Mouse (Mus musculus) stomach, postnatal 0 days (tissue): Measurements from ENCODE around the gene Ankrd6. TPM values are rescaled to one million over a fixed set of nuclear protein-coding genes. Genes with fewer than 3 reads are reported as not detected.

Experiments
- ATAC-seq: fragments of 200-750 bp; cut with Nextera tagmentation; 2 replicates; pipeline ENCODE4 v1.8.0; 2017; ENCODE audit not compliant: low FRiP score, low TSS enrichment
- DNase-seq: peaks from one replicate; pipeline ENCODE4 v3.0.0-alpha.2; 2016; ENCODE audit warnings: low spot score
- H3K27ac ChIP-seq: fragments of 300-500 bp; sonication (generic); replicated peaks from 2 replicates; pipeline ENCODE4 v1.5.1; 2014; ENCODE audit warnings: mild to moderate bottlenecking, control low read depth
- H3K27me3 ChIP-seq: fragments of 300-500 bp; sonication (generic); 2 replicates; pipeline ENCODE4 v1.6.1; 2014; ENCODE audit warnings: low read length; ENCODE audit not compliant: control insufficient read depth, insufficient read depth
- H3K36me3 ChIP-seq: fragments of 300-500 bp; sonication (generic); 2 replicates; pipeline ENCODE4 v1.6.1; 2014; ENCODE audit warnings: low read length, mixed read lengths; ENCODE audit not compliant: control insufficient read depth, insufficient read depth
- H3K4me1 ChIP-seq: fragments of 300-500 bp; sonication (generic); replicated peaks from 2 replicates; pipeline ENCODE4 v1.6.1; 2014; ENCODE audit warnings: antibody characterized with exemption; ENCODE audit not compliant: control insufficient read depth, insufficient read depth
- H3K4me2 ChIP-seq: fragments of 300-500 bp; sonication (generic); replicated peaks from 2 replicates; pipeline ENCODE4 v1.6.1; 2014; ENCODE audit warnings: low read depth, mild to moderate bottlenecking, control low read depth, moderate library complexity
- H3K4me3 ChIP-seq: fragments of 300-500 bp; sonication (generic); 2 replicates; pipeline ENCODE4 v1.5.1; 2014; ENCODE audit warnings: low read depth, low read length, control low read depth
- H3K9ac ChIP-seq: fragments of 300-500 bp; sonication (generic); 2 replicates; pipeline ENCODE4 v1.6.1; 2014; ENCODE audit warnings: mild to moderate bottlenecking, low read length, control low read depth, mixed read lengths
- H3K9me3 ChIP-seq: fragments of 300-500 bp; sonication (generic); 2 replicates; pipeline ENCODE4 v1.6.1; 2016; ENCODE audit warnings: low read length; ENCODE audit not compliant: control insufficient read depth
- CTCF ChIP-seq: IDR thresholded peaks from 2 replicates; pipeline ENCODE4 v1.5.1; 2016; ENCODE audit warnings: antibody characterized with exemption, low read depth, mild to moderate bottlenecking, moderate library complexity
- EP300 ChIP-seq: optimal IDR thresholded peaks from 2 replicates; pipeline ENCODE3; 2016; ENCODE audit warnings: antibody characterized with exemption
- WGBS: fragments of 180-500 bp; shearing (Covaris S2); extraction: QIAGEN DNeasy Blood & Tissue Kit; methylation state at CpG from one replicate; pipeline ENCODE4 v1.1.7; 2014; 5-methylcytosine and 5-hydroxymethylcytosine counted together
- polyA plus RNA-seq: library from polyadenylated mRNA; unstranded; fragments of >200 nt; fragmentation: Nextera tagmentation; extraction: Ambion mirVana; gene quantifications from 2 replicates; pipeline ENCODE4 v1.2.1, GENCODE M21; 2015

Gene Ankrd6
- polyA plus RNA-seq, 1 experiment from 2014 or later, result 2.2 TPM

GRCm38 (mm10) chr4:32864131-32864866, 86.3 kb downstream of the Ankrd6 start:
- Histone ChIP-seq H3K27me3 (no peaks in the 10 kb centered on the region), H3K36me3 (no peaks in the 10 kb centered on the region), H3K9me3 (no peaks in the 10 kb centered on the region), H3K27ac (no peak overlapping the region), H3K4me1 (no peaks in the 10 kb centered on the region), H3K9ac (no peak overlapping the region), H3K4me2 (no peak overlapping the region), H3K4me3 (no peak overlapping the region)
- WGBS, result 54% methylated on average over 31 of the region's 31 CpGs
- TF ChIP-seq CTCF (no peak), EP300 (no peak)
- ATAC-seq (no peak), DNase-seq (no peak)

GRCm38 (mm10) chr4:32863447-32864130, 87.1 kb downstream of the Ankrd6 start:
- TF ChIP-seq EP300 (no peak), CTCF (no peak)
- WGBS, result 37% methylated on average over 12 of the region's 12 CpGs
- Histone ChIP-seq H3K9ac (no peak overlapping the region), H3K9me3 (no peaks in the 10 kb centered on the region), H3K36me3 (no peaks in the 10 kb centered on the region), H3K4me2 (no peak overlapping the region), H3K27ac (no peak overlapping the region), H3K27me3 (no peaks in the 10 kb centered on the region), H3K4me1 (no peaks in the 10 kb centered on the region), H3K4me3 (no peak overlapping the region)
- no peak for ATAC-seq
- DNase-seq, result no peak

- Histone ChIP-seq H3K9me3 (no peaks in the 10 kb centered on the region), H3K4me1 (no peaks in the 10 kb centered on the region), H3K4me2 (no peak overlapping the region), H3K4me3 (no peak overlapping the region), H3K9ac (no peak overlapping the region), H3K27me3 (no peaks in the 10 kb centered on the region), H3K27ac (no peak overlapping the region), H3K36me3 (no peaks in the 10 kb centered on the region)
- ATAC-seq (no peak), DNase-seq (no peak)
- TF ChIP-seq CTCF, result no peak
- TF ChIP-seq EP300, result no peak
- 61% methylated on average over 15 of the region's 15 CpGs for WGBS
These were observed 87.7 kb downstream of the Ankrd6 start for GRCm38 (mm10) chr4:32862751-32863446.

GRCm38 (mm10) chr4:32862011-32862750, 88.5 kb downstream of the Ankrd6 start:
- 71% methylated on average over 15 of the region's 15 CpGs for WGBS
- Histone ChIP-seq H3K4me1 (no peaks in the 10 kb centered on the region), H3K4me2 (no peak overlapping the region), H3K9me3 (no peaks in the 10 kb centered on the region), H3K9ac (no peak overlapping the region), H3K36me3 (no peaks in the 10 kb centered on the region), H3K4me3 (no peak overlapping the region), H3K27ac (no peak overlapping the region), H3K27me3 (no peaks in the 10 kb centered on the region)
- ATAC-seq, result no peak
- no peak for DNase-seq
- no peak for TF ChIP-seq CTCF
- no peak for TF ChIP-seq EP300

DNA sequence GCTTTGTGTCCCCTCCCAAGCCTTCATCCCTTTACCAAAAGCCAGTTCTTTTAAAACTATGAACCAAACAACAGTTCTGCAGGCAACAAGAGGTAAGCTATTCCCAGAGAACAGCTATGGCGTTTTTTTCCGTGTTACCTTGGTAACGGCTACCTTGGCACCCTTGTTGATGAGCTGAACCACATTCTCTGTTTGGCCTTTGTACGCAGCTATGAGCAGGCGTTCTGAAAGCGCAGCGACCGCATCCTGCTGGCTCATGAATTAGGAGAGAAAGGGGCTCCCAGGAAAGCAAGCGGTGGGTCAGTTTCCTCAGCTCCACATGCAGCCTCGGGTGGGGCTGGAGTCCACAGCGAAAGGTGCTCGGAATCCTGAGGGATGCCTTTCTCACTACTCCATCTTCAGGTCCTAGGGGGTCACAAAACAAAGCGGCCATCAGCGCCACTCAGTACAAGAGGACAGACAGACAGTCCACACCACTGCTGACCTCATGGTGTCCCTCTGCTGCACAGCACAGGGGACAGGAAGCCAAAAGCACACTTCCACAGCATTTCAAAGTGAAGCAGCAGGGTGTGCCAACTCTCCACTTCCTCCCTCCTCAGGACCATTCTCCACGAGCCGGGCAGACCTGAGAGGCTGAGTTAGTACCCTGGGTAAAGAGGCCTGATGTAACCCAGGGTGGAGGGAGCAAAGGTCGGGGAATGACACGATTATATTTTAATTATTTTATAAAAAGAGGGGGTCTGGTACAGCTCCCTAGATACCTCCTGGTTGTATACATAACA, 90.3 kb downstream of the Ankrd6 start:
- H3K9me3 ChIP-seq, result no peaks in the 10 kb centered on the region
- H3K4me2 ChIP-seq, result no peak overlapping the region
- H3K27ac ChIP-seq, result no peak overlapping the region
- no peaks in the 10 kb centered on the region for H3K27me3 ChIP-seq
- H3K4me3 ChIP-seq, result no peak overlapping the region
- no peak for ATAC-seq
- no peak overlapping the region for H3K9ac ChIP-seq
- no peaks in the 10 kb centered on the region for H3K4me1 ChIP-seq
- H3K36me3 ChIP-seq, result no peaks in the 10 kb centered on the region
- 75% methylated on average over 18 of the region's 18 CpGs for WGBS
- no peak for DNase-seq
- no peak for TF ChIP-seq CTCF
